Mouse (Mus musculus) A20 (cell line): ENCODE data around the gene Gpr137.

Source experiments
- DNase-seq: peaks from one replicate; pipeline ENCODE4 v3.0.0-alpha.2; 2011; ENCODE audit warnings: low read depth, low spot score

Gene Gpr137

GRCm38 (mm10) chr19:6905498-6906159 is 36.7 kb downstream of the Gpr137 start:
- no peak for DNase-seq

- DNase-seq: no peak
These were observed 37.4 kb downstream of the Gpr137 start for GRCm38 (mm10) chr19:6904846-6905245.

GRCm38 (mm10) chr19:6903031-6903430 is 39.2 kb downstream of the Gpr137 start:
- no peak for DNase-seq

- DNase-seq: no peak
These were observed 42.6 kb downstream of the Gpr137 start for GRCm38 (mm10) chr19:6899641-6900040.

GRCm38 (mm10) chr19:6895608-6896305 is 46.5 kb downstream of the Gpr137 start:
- peak; percentile 66 for DNase-seq

- no peak for DNase-seq
These were observed 48.4 kb downstream of the Gpr137 start for GRCm38 (mm10) chr19:6893731-6894451.

GRCm38 (mm10) chr19:6892512-6892911 is 49.8 kb downstream of the Gpr137 start:
- DNase-seq: no peak
